Mouse (Mus musculus): ENCODE measurements around the gene Pfn5.
"Not testable (repeated sequence)": the region's sequence is repeated elsewhere in the genome, so short reads cannot be mapped to it uniquely, and the experiment has no call there.

The Pfn5 gene

DNA sequence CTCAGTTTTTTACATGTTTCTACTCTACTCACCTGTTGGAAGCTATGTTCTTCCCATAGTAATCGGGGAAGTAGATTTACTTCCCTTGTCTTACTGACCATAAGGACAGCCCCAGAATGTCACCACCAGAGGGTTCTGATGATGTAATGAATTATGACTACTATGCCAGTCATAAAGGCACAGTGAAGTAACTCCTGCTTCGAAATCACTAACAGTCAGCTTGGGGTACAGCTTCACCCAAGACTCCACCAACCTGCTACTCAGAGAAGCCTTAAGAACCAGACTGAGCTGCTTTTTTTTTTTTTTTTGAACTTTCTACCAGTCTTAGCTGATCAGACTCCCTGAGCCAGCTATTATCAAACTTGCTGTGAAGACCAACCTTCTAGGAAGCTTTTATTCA is at the start of gene Pfn5, which contains the start of gene Asb12:
Pfn5 (plus strand) TSS at position 218 of the 400 bp plus-strand sequence.
Asb12 (minus strand) TSS at position 101 of the 400 bp plus-strand sequence.
- DNase-seq (ENCODE audit: low read depth, low spot score): no peak

DNA sequence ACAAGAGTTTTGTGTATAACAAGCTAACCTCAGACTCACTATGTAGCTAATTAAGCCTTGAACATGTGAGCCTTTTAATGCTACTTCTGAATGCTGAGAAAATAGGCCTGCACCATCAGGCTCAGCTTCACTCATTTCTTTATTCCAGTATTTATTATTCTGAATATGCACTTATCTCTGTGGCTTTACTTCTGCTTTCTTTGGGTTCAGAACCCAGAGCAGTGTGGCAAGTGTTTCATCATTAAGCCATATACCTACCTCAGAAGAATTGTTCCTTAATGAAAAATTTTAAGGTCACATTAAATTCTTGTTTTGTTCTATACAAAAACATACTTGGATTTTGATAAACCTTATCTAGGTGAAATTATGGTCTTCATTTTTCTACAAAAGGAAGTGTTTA is 34.0 kb upstream of the Pfn5 start:
- no peak for DNase-seq (ENCODE audit: low read depth, low spot score)

DNA sequence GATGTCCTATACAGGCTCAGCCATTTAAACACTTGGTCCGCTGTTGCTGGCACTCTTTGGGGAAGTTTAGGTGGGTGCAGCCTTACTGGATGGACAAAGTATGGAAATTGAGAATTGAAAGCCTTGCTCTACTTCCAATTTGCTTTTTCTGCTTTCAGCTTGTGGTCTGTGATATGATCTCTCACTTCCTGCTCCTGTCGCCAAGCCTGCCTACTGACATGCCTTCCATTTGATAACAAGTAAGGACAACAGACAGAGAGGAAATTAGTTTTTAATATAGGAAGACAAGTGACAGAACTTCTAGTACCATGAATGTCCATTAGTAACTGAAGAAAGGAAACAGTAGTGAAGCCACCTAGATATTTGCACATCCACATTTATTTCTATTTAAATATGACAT is 32.7 kb upstream of the Pfn5 start:
- DNase-seq (ENCODE audit: low read depth, low spot score): no peak

DNA sequence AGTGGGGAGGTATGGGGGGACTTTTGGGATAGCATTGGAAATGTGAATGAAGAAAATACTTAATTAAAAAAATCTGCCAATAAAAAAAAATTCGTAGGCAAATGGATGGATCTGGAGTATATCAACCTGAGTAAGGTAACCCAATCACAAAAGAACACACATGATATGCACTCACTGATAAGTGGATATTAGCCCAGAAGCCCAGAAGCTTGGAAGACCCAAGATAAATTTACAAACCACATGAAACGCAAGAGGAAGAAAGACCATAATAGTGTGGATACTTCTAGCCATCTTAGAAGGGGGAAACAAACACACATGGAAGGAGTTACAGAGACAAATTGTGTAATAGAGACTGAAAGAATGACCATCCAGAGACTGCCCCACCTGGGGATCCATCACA is 22.4 kb upstream of the Pfn5 start:
- not testable (repeated sequence) for DNase-seq (ENCODE audit: low read depth, low spot score)

DNA sequence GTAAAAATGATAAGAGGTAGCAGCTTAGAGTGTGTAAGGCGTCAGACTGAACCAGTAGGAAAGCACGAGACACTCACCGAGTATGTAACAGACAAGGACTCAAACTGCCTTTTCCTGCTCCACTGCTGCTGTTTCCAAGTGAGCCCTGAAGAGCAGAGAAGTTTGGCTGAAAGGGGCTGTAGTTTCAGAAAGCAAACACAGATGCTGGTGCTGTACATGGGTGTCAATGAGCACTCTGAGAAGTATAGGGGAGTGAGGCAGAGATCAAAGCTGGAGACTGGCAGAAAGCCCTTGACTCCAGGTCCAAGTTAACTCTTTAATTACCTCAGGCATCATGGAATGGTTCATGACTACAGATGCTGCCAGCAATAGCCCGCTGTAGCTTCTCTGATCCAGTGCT is 3.6 kb upstream of the Pfn5 start:
- DNase-seq (ENCODE audit: low read depth, low spot score): no peak

DNA sequence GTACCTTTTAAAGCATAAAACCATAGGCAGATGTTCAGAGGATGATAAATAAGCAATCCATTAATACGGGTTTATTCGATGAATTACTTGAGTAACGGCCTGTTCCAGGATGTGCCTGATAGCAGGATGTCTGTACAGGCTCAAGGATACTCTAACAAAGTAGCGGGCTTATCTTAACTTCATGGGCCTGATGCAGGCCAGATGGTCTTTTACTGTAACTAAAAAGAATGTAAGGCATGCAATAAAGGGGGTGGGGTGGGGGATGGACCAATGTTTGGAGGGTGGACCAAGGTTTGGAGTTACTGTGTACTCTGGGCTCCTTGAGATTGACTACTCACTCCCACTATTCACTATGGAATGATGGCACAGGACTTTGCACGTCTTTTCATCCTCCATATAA is 42.7 kb downstream of the Pfn5 start:
- DNase-seq (ENCODE audit: low read depth, low spot score): no peak

Measured in forelimb bud, embryonic 11.5 days (tissue).